Mouse (Mus musculus) megakaryocyte, embryonic 14.5 days (primary cell): ENCODE data around the gene Alad. TPM values are rescaled to one million over a fixed set of nuclear protein-coding genes. Genes with fewer than 3 reads are reported as not detected.

Source experiments
- H3K27me3 ChIP-seq: replicated peaks from 2 replicates; pipeline ENCODE3; 2012; ENCODE audit warnings: inconsistent platforms
- H3K36me3 ChIP-seq: replicated peaks from 2 replicates; pipeline ENCODE3; 2012; ENCODE audit warnings: low read length, inconsistent platforms, mixed read lengths
- H3K4me1 ChIP-seq: 2 replicates; pipeline ENCODE4 v1.6.1; 2012; ENCODE audit warnings: inconsistent platforms
- H3K4me3 ChIP-seq: replicated peaks from 2 replicates; pipeline ENCODE3; 2012; ENCODE audit warnings: moderate library complexity, mild to moderate bottlenecking, inconsistent platforms
- H3K9me3 ChIP-seq: 2 replicates; pipeline ENCODE4 v1.6.1; 2012; ENCODE audit warnings: inconsistent platforms
- FLI1 ChIP-seq: IDR thresholded peaks from 2 replicates; pipeline ENCODE4 v1.6.1; 2012; ENCODE audit warnings: low read length, inconsistent platforms, mixed read lengths
- GATA1 ChIP-seq: IDR thresholded peaks from 3 replicates; pipeline ENCODE4 v1.6.1; 2012; ENCODE audit warnings: mixed read lengths, low read length, inconsistent platforms, borderline replicate concordance
- polyA plus RNA-seq: library from polyadenylated mRNA; stranded (reverse); fragments of >175 nt; gene quantifications from 2 replicates; pipeline ENCODE4 v1.2.3, GENCODE M21; 2012; ENCODE audit warnings: low replicate concordance; ENCODE audit not compliant: insufficient read depth

Gene Alad
- polyA plus RNA-seq, 1 experiment: 75.7 TPM

GRCm38 (mm10) chr4:62477542-62478244 is 42.0 kb downstream of the Alad start:
- no peak for TF ChIP-seq FLI1
- no peak overlapping the region for H3K4me3 ChIP-seq
- H3K27me3 ChIP-seq: peaks cover 31% of the 10 kb centered on the region
- 0 out of 2 replicates have a peak, but pooled peaks cover 2% of the 10 kb centered on the region for H3K9me3 ChIP-seq
- no peaks in the 10 kb centered on the region for H3K36me3 ChIP-seq
- H3K4me1 ChIP-seq: peaks cover 36% of the 10 kb centered on the region

- TF ChIP-seq FLI1 (no peak), GATA1 (no peak)
Measured at GRCm38 (mm10) chr4:62475793-62476192, 43.9 kb downstream of the Alad start.

GRCm38 (mm10) chr4:62475131-62475530 is 44.6 kb downstream of the Alad start:
- H3K9me3 ChIP-seq: 0 out of 2 replicates have a peak, but pooled peaks cover 2% of the 10 kb centered on the region
- H3K27me3 ChIP-seq: peaks cover 22% of the 10 kb centered on the region
- no peak for TF ChIP-seq GATA1
- TF ChIP-seq FLI1: no peak
- no peak overlapping the region for H3K4me3 ChIP-seq
- no peaks in the 10 kb centered on the region for H3K36me3 ChIP-seq
- peaks cover 29% of the 10 kb centered on the region for H3K4me1 ChIP-seq

More at GRCm38 (mm10) chr4:62475793-62476192, 43.9 kb downstream of the Alad start:
- Histone ChIP-seq H3K4me1 (peaks cover 32% of the 10 kb centered on the region), H3K9me3 (0 out of 2 replicates have a peak, but pooled peaks cover 2% of the 10 kb centered on the region), H3K4me3 (no peak overlapping the region), H3K36me3 (no peaks in the 10 kb centered on the region), H3K27me3 (peaks cover 24% of the 10 kb centered on the region)

DNA sequence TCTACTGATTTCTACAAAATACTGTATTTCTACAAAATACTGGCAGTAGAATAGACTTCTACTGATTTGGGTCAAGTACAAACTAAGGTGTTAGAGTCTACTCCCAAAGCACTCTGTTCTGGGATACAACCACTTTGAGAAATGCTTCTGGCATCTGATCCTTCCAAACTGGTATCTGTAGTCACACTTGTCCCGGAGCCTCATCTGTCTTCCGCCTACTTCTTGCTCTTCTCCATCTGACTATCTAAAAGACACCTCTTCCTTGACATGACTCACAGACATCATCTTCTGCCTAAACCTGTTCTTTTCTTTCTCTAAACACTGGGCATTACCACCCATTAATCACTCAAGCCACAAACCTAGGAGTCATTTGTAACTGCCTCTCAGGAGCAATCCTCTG is 47.6 kb downstream of the Alad start:
- Histone ChIP-seq H3K27me3 (peaks cover 7% of the 10 kb centered on the region), H3K4me3 (no peak overlapping the region), H3K9me3 (peaks cover 8% of the 10 kb centered on the region), H3K4me1 (peaks cover 10% of the 10 kb centered on the region), H3K36me3 (no peaks in the 10 kb centered on the region)
- TF ChIP-seq FLI1 (no peak), GATA1 (no peak)

- H3K9me3 ChIP-seq: peaks cover 8% of the 10 kb centered on the region
- H3K27me3 ChIP-seq: peaks cover 6% of the 10 kb centered on the region
- no peaks in the 10 kb centered on the region for H3K36me3 ChIP-seq
- H3K4me3 ChIP-seq: peak within 1 kb of the TSS; percentile 88
- peaks cover 6% of the 10 kb centered on the region for H3K4me1 ChIP-seq
- TF ChIP-seq GATA1 (no peak), FLI1 (no peak)
Measured at GRCm38 (mm10) chr4:62470598-62471051, 49.1 kb downstream of the Alad start, which contains the start of gene Wdr31. Gene Wdr31, minus strand, starts transcription at chr4:62470896.

- H3K4me1 ChIP-seq: peaks cover 6% of the 10 kb centered on the region
- no peak for TF ChIP-seq FLI1
- no peak for TF ChIP-seq GATA1
- peaks cover 8% of the 10 kb centered on the region for H3K27me3 ChIP-seq
- no peaks in the 10 kb centered on the region for H3K36me3 ChIP-seq
- H3K9me3 ChIP-seq: peaks cover 6% of the 10 kb centered on the region
- no peak overlapping the region for H3K4me3 ChIP-seq
Measured at GRCm38 (mm10) chr4:62468158-62468557, 51.6 kb downstream of the Alad start.

- H3K4me3 ChIP-seq: no peak overlapping the region
- H3K27me3 ChIP-seq: peaks cover 29% of the 10 kb centered on the region
- H3K36me3 ChIP-seq: no peaks in the 10 kb centered on the region
- TF ChIP-seq GATA1 (no peak), FLI1 (no peak)
- peaks cover 8% of the 10 kb centered on the region for H3K4me1 ChIP-seq
- H3K9me3 ChIP-seq: no peaks in the 10 kb centered on the region
Measured at GRCm38 (mm10) chr4:62463124-62463523, 56.6 kb downstream of the Alad start.

DNA sequence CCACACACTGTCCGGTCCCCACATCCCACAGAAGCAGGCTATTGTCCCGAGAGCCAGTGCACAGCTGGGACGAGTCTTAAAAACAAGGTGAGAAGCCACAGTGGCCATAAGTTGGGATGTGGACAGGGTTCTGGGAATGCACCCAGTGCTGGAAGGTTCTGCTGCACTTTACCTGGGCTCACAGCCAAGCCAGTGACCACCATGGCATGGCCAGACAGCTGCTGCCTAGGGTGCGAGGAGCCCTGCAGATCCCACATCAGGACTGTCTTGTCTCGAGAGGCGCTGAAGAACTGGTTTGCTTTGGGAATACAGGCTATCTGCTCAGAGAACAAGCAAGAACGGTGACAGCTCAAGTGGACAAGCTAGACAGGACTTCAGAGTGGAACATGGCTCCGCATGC is 59.4 kb downstream of the Alad start:
- no peaks in the 10 kb centered on the region for H3K9me3 ChIP-seq
- peaks cover 43% of the 10 kb centered on the region for H3K27me3 ChIP-seq
- H3K36me3 ChIP-seq: no peaks in the 10 kb centered on the region
- H3K4me1 ChIP-seq: peaks cover 29% of the 10 kb centered on the region
- H3K4me3 ChIP-seq: no peak overlapping the region
- TF ChIP-seq FLI1 (no peak), GATA1 (no peak)

Other genes with a start within 250 kb of the Alad start
- 6.5 and 13.1 TPM in 2 replicates for gene Fkbp15, start 159.4 kb downstream of the Alad start, polyA plus RNA-seq
- gene Slc31a1, start 159.2 kb downstream of the Alad start, polyA plus RNA-seq: 0.58 and 2.0 TPM in 2 replicates
- gene Cdc26, start 111.3 kb downstream of the Alad start, polyA plus RNA-seq: 1.1 and 25.0 TPM in 2 replicates
- 0.44 and 2.8 TPM in 2 replicates for gene Prpf4, start 111.1 kb downstream of the Alad start, polyA plus RNA-seq
- 4.9 and 10.5 TPM in 2 replicates for gene Rnf183, start 84.7 kb downstream of the Alad start, polyA plus RNA-seq
- gene Wdr31, start 49.0 kb downstream of the Alad start, polyA plus RNA-seq: 0.37 TPM in 1 of 2 replicates, not detected in the other
- gene Bspry, start 39.9 kb downstream of the Alad start, polyA plus RNA-seq: not detected in 2 replicates
- gene Hdhd3, start 16.5 kb downstream of the Alad start, polyA plus RNA-seq: 1.5 TPM in 1 of 2 replicates, not detected in the other
- gene Pole3, start 5.2 kb upstream of the Alad start, polyA plus RNA-seq: 4.7 and 21.6 TPM in 2 replicates
- gene 4933430I17Rik, start 5.5 kb upstream of the Alad start, polyA plus RNA-seq: not detected in 2 replicates
- gene Rgs3, start 39.9 kb upstream of the Alad start, polyA plus RNA-seq: 6.4 and 10.5 TPM in 2 replicates